Mouse (Mus musculus) intestine, postnatal 0 days (tissue): ENCODE data around the gene Ube4b. TPM values are rescaled to one million over a fixed set of nuclear protein-coding genes. Genes with fewer than 3 reads are reported as not detected.

Source experiments
- ATAC-seq: fragments of 200-750 bp; cut with Nextera tagmentation; 2 replicates; pipeline ENCODE4 v1.8.0; 2017; ENCODE audit warnings: mild to moderate bottlenecking, moderate TSS enrichment, moderate library complexity
- H3K27ac ChIP-seq: fragments of 300-500 bp; sonication (generic); 2 replicates; pipeline ENCODE4 v1.5.1; 2014; ENCODE audit warnings: mild to moderate bottlenecking, low read depth, low read length, moderate library complexity
- H3K27me3 ChIP-seq: fragments of 300-500 bp; sonication (generic); replicated peaks from 2 replicates; pipeline ENCODE4 v1.6.1; 2014; ENCODE audit warnings: low read length, mixed read lengths; ENCODE audit not compliant: control insufficient read depth, insufficient read depth
- H3K36me3 ChIP-seq: fragments of 300-500 bp; sonication (generic); 2 replicates; pipeline ENCODE4 v1.6.1; 2014; ENCODE audit warnings: mild to moderate bottlenecking, moderate library complexity; ENCODE audit not compliant: control insufficient read depth, insufficient read depth
- H3K4me1 ChIP-seq: fragments of 300-500 bp; sonication (generic); replicated peaks from 2 replicates; pipeline ENCODE4 v1.6.1; 2014; ENCODE audit warnings: antibody characterized with exemption, low read length, mixed read lengths; ENCODE audit not compliant: control insufficient read depth, insufficient read depth
- H3K4me2 ChIP-seq: fragments of 300-500 bp; sonication (generic); replicated peaks from 2 replicates; pipeline ENCODE4 v1.6.1; 2014; ENCODE audit warnings: low read depth, mild to moderate bottlenecking, moderate library complexity
- H3K4me3 ChIP-seq: fragments of 300-500 bp; sonication (generic); 2 replicates; pipeline ENCODE4 v1.5.1; 2014; ENCODE audit warnings: low read depth, low read length
- H3K9ac ChIP-seq: fragments of 300-500 bp; sonication (generic); 2 replicates; pipeline ENCODE4 v1.6.1; 2014; ENCODE audit warnings: mild to moderate bottlenecking, low read depth, low read length
- H3K9me3 ChIP-seq: fragments of 300-500 bp; sonication (generic); 2 replicates; pipeline ENCODE4 v1.6.1; 2016; ENCODE audit warnings: mixed run types; ENCODE audit not compliant: control insufficient read depth
- CTCF ChIP-seq: sonication (generic); IDR thresholded peaks from 2 replicates; pipeline ENCODE4 v1.5.1; 2016; ENCODE audit warnings: low read depth, mild to moderate bottlenecking, control low read depth, antibody characterized with exemption, moderate library complexity
- WGBS: fragments of 180-500 bp; shearing (Covaris S2); extraction: QIAGEN DNeasy Blood & Tissue Kit; methylation state at CpG from one replicate; pipeline ENCODE4 v1.1.7; 2014; 5-methylcytosine and 5-hydroxymethylcytosine counted together
- polyA plus RNA-seq: library from polyadenylated mRNA; unstranded; fragments of >200 nt; fragmentation: Nextera tagmentation; extraction: Ambion mirVana; gene quantifications from 2 replicates; pipeline ENCODE4 v1.2.1, GENCODE M21; 2015

The Ube4b gene
- 47.2 and 47.6 TPM in 2 replicates for polyA plus RNA-seq

DNA sequence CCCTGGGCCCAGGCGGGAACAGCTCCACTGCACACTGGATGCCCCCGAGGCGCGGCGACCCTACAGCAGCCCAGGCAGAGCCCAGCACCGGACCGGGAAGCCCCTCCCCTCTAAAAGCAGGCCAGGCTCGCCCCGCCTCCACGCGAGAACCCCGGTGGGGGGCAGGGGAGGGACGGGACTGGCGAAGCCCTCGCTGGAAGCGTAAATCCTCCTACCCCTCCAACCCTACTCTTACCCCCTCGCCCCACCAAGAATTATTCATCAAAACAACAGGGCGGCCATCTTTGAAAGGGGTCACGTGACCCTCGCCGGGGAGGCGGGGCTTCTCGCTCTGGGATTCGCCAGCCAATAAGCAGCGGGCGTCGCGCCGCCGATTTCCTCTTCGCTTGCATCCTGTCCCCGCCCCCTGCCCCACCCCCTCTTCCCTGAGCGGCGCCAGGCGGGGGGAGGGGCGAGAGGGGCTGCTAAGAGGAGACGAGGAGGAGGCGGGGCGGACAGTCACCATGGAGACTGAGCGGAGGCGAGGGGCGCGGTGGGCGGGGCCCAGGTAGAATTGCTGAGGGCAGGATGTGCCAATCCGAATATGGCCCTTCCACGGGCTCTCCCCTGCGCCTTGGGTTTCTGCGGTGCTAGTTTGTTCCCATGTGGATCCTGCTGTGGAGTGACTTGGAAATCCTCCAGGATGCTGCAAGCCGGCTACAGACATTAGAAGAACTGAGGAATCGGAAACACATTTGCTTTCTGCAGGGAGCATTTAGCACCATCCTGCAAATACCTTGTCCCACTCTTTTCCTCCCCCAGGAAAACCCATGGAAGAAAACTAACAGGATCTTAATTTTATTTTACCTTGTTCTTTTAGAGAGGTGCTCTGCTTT lies at the start of gene Ube4b:
Gene Ube4b, minus strand, starts transcription at position 425 of the 875 bp plus-strand sequence.
- Histone ChIP-seq H3K4me3 (peak within 1 kb of the TSS; percentile 99), H3K9me3 (no peaks in the 10 kb centered on the region), H3K36me3 (no peaks in the 10 kb centered on the region), H3K27ac (peak within 1 kb of the TSS; percentile 97), H3K9ac (peak within 1 kb of the TSS; percentile 98), H3K4me1 (no peaks in the 10 kb centered on the region), H3K4me2 (peak within 1 kb of the TSS; percentile 84), H3K27me3 (no peaks in the 10 kb centered on the region)
- WGBS = 1% methylated on average over 45 of the region's 50 CpGs
- no peak for TF ChIP-seq CTCF
- peak; percentile 86 for ATAC-seq

DNA sequence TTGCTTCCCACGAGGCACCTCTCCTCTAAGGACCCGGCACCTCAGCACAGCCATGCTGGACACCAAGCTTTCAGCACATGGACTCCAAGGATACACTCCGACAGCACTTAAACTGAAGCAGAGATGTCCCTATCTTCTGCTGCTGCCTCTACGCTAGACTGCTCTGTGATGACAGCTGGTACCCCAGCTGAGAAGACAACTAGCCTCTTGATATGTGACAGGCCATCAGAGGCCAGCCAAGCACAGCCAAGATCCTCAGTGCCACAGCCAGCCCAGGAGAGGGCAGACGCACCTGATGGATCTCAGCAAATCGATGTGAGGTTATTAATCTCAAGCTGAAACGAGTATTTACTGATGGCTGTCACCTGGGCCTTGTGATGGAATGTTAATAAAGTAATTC lies 48.5 kb upstream of the Ube4b start:
- 68% methylated on average over 7 of the region's 7 CpGs for WGBS
- no peak overlapping the region for H3K9ac ChIP-seq
- H3K4me1 ChIP-seq = no peaks in the 10 kb centered on the region
- ATAC-seq = no peak
- H3K27me3 ChIP-seq = no peaks in the 10 kb centered on the region
- H3K4me2 ChIP-seq = no peak overlapping the region
- TF ChIP-seq CTCF = peak; percentile 25; the same call in 1 of the 2 replicates
- H3K36me3 ChIP-seq = peaks cover 29% of the 10 kb centered on the region
- H3K9me3 ChIP-seq = no peaks in the 10 kb centered on the region
- H3K4me3 ChIP-seq = no peak overlapping the region
- H3K27ac ChIP-seq = no peak overlapping the region

DNA sequence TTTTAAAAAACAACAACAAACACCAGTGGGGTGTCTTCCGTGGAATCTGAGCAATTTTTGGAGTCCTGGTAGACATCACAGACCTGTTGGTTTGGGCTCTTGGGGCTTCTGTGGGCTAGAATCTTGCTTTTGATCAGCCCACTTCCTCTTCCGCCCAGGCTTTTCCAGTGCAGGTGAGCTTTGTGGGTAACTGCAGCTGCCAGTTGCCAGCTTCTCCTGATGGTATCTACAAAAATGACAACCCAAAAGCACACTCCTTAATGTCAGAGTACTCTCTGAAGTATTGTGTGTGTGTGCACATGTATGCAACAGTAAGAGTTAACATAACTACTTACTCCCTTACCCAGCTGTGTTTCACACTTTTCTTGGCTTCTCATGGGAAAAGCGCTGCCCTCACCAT lies 43.0 kb upstream of the Ube4b start:
- 92% methylated on average over 3 of the region's 3 CpGs for WGBS
- TF ChIP-seq CTCF = no peak
- no peak for ATAC-seq

DNA sequence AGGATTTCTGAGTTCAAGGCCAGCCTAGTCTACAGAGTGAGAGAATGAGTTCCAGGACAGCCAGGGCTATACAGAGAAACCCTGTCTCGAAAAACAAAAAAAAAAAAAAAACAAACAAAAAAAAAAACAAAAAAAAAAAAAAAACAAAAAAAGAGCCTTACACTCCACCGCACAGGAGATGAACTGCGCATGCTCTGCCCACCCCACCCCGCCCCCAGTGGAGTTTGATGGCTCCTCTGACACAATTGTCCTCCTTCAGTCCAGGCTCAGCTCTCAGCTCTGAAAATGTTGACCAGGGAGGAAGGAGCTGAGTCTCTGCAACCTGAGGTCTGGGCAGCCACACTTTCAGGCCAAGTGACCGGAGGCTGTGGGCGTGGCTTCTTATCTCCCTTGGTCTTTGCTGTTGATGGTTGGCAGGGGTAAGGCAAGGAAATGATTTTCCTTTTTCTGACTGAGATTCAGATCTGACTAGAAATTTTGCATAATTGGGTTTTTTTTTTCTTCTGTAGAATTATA lies 36.9 kb upstream of the Ube4b start:
- Histone ChIP-seq H3K9me3 (no peaks in the 10 kb centered on the region), H3K4me2 (no peak overlapping the region), H3K27ac (no peak overlapping the region), H3K36me3 (peaks cover 8% of the 10 kb centered on the region; the same call in 1 of the 2 replicates), H3K4me3 (no peak overlapping the region), H3K27me3 (no peaks in the 10 kb centered on the region), H3K4me1 (no peaks in the 10 kb centered on the region), H3K9ac (no peak overlapping the region)
- WGBS = 66% methylated on average over 6 of the region's 6 CpGs
- TF ChIP-seq CTCF = no peak
- ATAC-seq = no peak

More for the DNA sequence above, 43.0 kb upstream of the Ube4b start:
- H3K4me2 ChIP-seq = no peak overlapping the region
- no peaks in the 10 kb centered on the region for H3K27me3 ChIP-seq
- no peaks in the 10 kb centered on the region for H3K4me1 ChIP-seq
- H3K4me3 ChIP-seq = no peak overlapping the region
- no peak overlapping the region for H3K27ac ChIP-seq
- H3K9me3 ChIP-seq = no peaks in the 10 kb centered on the region
- peaks cover 43% of the 10 kb centered on the region for H3K36me3 ChIP-seq
- no peak overlapping the region for H3K9ac ChIP-seq

DNA sequence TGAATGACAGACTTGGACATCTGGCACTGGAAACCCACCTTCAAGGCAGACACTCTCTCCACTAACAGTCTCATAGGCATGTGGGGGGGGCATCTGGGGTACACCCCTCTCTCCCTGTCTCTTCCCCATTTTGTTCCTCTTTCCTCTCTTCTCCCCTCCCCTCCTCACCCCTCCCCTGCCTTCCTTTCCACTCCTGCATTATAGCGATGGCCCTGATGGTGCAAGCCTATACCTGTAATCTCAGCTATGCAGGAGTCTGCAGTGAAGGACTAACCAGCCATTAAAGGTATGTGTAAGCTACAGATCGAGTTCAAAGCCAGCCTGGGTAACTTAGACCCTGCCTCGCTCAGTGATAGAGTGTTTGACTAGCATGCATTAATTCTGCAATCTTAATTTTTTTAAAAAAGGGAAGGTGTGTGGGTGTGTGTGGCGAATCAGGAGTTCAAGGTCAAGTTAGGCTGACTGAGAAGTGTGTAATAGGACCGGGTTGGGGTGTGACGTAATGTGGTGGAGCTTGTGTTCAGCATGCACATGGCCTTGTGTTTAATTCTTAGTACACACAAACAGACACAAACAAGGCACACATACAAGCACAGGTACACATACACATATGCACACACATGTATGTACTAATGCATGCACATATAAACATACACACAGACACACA lies 35.9 kb upstream of the Ube4b start:
- WGBS = 67% methylated on average over 6 of the region's 6 CpGs
- Histone ChIP-seq H3K4me2 (no peak overlapping the region), H3K4me3 (no peak overlapping the region), H3K27me3 (no peaks in the 10 kb centered on the region), H3K27ac (no peak overlapping the region), H3K4me1 (no peaks in the 10 kb centered on the region), H3K9me3 (no peaks in the 10 kb centered on the region), H3K36me3 (no peaks in the 10 kb centered on the region; the same call in 1 of the 2 replicates), H3K9ac (no peak overlapping the region)
- ATAC-seq = no peak
- TF ChIP-seq CTCF = no peak
